Mouse (Mus musculus): ENCODE results near the gene Myo16.

- TF ChIP-seq GATA1 (IDR thresholded peaks at IDR 0.05; ENCODE audit: borderline replicate concordance, low read length): no peak
- no peak for TF ChIP-seq FLI1 (IDR thresholded peaks at IDR 0.05; ENCODE audit: low read length)
Observed at GRCm38 (mm10) chr8:10198164-10198563, 44.5 kb downstream of the Myo16 start.

Measured in megakaryocyte, embryonic 14.5 days (primary cell).